Mouse (Mus musculus) thymus, adult 2 months (tissue): ENCODE data around the gene Kmt2e. TPM values are rescaled to one million over a fixed set of nuclear protein-coding genes. Genes with fewer than 3 reads are reported as not detected.

Experiments
- DNase-seq: peaks from one replicate; pipeline ENCODE4 v3.0.0; 2021
- H3K27ac ChIP-seq: fragments of 200-500 bp; 2 replicates; pipeline ENCODE4 v1.5.1; 2012; ENCODE audit warnings: low read length, control low read depth; ENCODE audit not compliant: control insufficient read depth, insufficient read depth
- H3K27me3 ChIP-seq: fragments of 200-500 bp; 2 replicates; pipeline ENCODE4 v1.6.1; 2012; ENCODE audit warnings: mild to moderate bottlenecking, low read length, moderate library complexity, mixed read lengths; ENCODE audit not compliant: control insufficient read depth, insufficient read depth
- H3K36me3 ChIP-seq: fragments of 200-500 bp; 2 replicates; pipeline ENCODE4 v1.6.1; 2012; ENCODE audit warnings: mild to moderate bottlenecking, low read length, moderate library complexity; ENCODE audit not compliant: control insufficient read depth, insufficient read depth
- H3K4me1 ChIP-seq: fragments of 200-500 bp; replicated peaks from 2 replicates; pipeline ENCODE4 v1.6.1; 2012; ENCODE audit warnings: low read length; ENCODE audit not compliant: control insufficient read depth, insufficient read depth
- H3K4me3 ChIP-seq: fragments of 200-500 bp; 2 replicates; pipeline ENCODE4 v1.5.1; 2012; ENCODE audit warnings: mild to moderate bottlenecking, low read length, control low read depth, moderate library complexity; ENCODE audit not compliant: control insufficient read depth, insufficient read depth
- CTCF ChIP-seq: fragments of 200-500 bp; IDR thresholded peaks from 2 replicates; pipeline ENCODE4 v1.5.1; 2012; ENCODE audit warnings: mild to moderate bottlenecking, control low read depth, low read length, moderate library complexity, borderline replicate concordance; ENCODE audit not compliant: control insufficient read depth, poor library complexity, insufficient read depth; ENCODE audit errors: extremely low read depth
- POLR2A ChIP-seq: fragments of 200-500 bp; IDR thresholded peaks from 2 replicates; pipeline ENCODE4 v1.6.1; 2012; ENCODE audit warnings: mild to moderate bottlenecking, low read length, control low read depth, moderate library complexity; ENCODE audit not compliant: control insufficient read depth, poor library complexity, insufficient read depth; ENCODE audit errors: extremely low read depth
- whole genome bisulfite sequencing: fragments of 180-500 bp; shearing (Covaris S2); methylation state at CpG from one replicate; pipeline ENCODE4 v1.1.7; 2018; 5-methylcytosine and 5-hydroxymethylcytosine counted together
- polyA plus RNA-seq: library from polyadenylated mRNA; depleted of rRNA; stranded (reverse); fragments of >200 nt; gene quantifications from 2 replicates; pipeline ENCODE4 v1.2.3, GENCODE M21; 2012

Gene Kmt2e
- polyA plus RNA-seq, 1 experiment, result 37.0 TPM

- no peak for DNase-seq
- no peaks in the 10 kb centered on the region for H3K4me1 ChIP-seq
- no peak overlapping the region for H3K4me3 ChIP-seq
- WGBS, result 99% methylated on average over 3 of the region's 3 CpGs
- H3K27ac ChIP-seq, result no peak overlapping the region
- no peak for TF ChIP-seq POLR2A
- TF ChIP-seq CTCF, result no peak
- no peaks in the 10 kb centered on the region for H3K27me3 ChIP-seq
- peaks cover 31% of the 10 kb centered on the region for H3K36me3 ChIP-seq
These were observed 71.3 kb downstream of the Kmt2e start for GRCm38 (mm10) chr5:23505578-23505977.

- 91% methylated on average over 4 of the region's 4 CpGs for WGBS
- no peak for DNase-seq
- H3K4me3 ChIP-seq, result no peak overlapping the region
- TF ChIP-seq POLR2A, result no peak
- no peak for TF ChIP-seq CTCF
- H3K27ac ChIP-seq, result no peak overlapping the region
- no peaks in the 10 kb centered on the region for H3K27me3 ChIP-seq
- peaks cover 14% of the 10 kb centered on the region for H3K36me3 ChIP-seq
- H3K4me1 ChIP-seq, result no peaks in the 10 kb centered on the region
These were observed 73.0 kb downstream of the Kmt2e start for GRCm38 (mm10) chr5:23507210-23507609.

GRCm38 (mm10) chr5:23508630-23509029, 74.4 kb downstream of the Kmt2e start:
- 92% methylated on average over 6 of the region's 6 CpGs for WGBS
- DNase-seq, result no peak
- TF ChIP-seq POLR2A (no peak), CTCF (no peak)
- Histone ChIP-seq H3K4me1 (no peaks in the 10 kb centered on the region), H3K27ac (no peak overlapping the region), H3K4me3 (no peak overlapping the region), H3K27me3 (no peaks in the 10 kb centered on the region), H3K36me3 (peaks cover 12% of the 10 kb centered on the region)

- DNase-seq, result no peak
- H3K36me3 ChIP-seq, result peaks cover 20% of the 10 kb centered on the region
- WGBS, result 97% methylated on average over 5 of the region's 5 CpGs
- no peak for TF ChIP-seq CTCF
- no peak for TF ChIP-seq POLR2A
- no peaks in the 10 kb centered on the region for H3K4me1 ChIP-seq
- no peak overlapping the region for H3K27ac ChIP-seq
- H3K4me3 ChIP-seq, result no peak overlapping the region
- no peaks in the 10 kb centered on the region for H3K27me3 ChIP-seq
These were observed 77.2 kb downstream of the Kmt2e start for GRCm38 (mm10) chr5:23511456-23511855.

- Histone ChIP-seq H3K36me3 (peaks cover 20% of the 10 kb centered on the region), H3K4me3 (no peak overlapping the region), H3K27me3 (no peaks in the 10 kb centered on the region), H3K4me1 (no peaks in the 10 kb centered on the region), H3K27ac (no peak overlapping the region)
- DNase-seq, result no peak
- 98% methylated on average over 7 of the region's 7 CpGs for WGBS
- TF ChIP-seq POLR2A, result no peak
- TF ChIP-seq CTCF, result no peak
These were observed 78.3 kb downstream of the Kmt2e start for GRCm38 (mm10) chr5:23512556-23512955.

GRCm38 (mm10) chr5:23513468-23513867, 79.2 kb downstream of the Kmt2e start:
- Histone ChIP-seq H3K4me1 (no peaks in the 10 kb centered on the region), H3K27me3 (no peaks in the 10 kb centered on the region), H3K27ac (no peak overlapping the region), H3K4me3 (no peak overlapping the region), H3K36me3 (peaks cover 25% of the 10 kb centered on the region)
- DNase-seq, result no peak
- WGBS, result 97% methylated on average over 13 of the region's 13 CpGs
- TF ChIP-seq CTCF, result no peak
- TF ChIP-seq POLR2A, result no peak

- TF ChIP-seq POLR2A, result no peak
- TF ChIP-seq CTCF, result no peak
- H3K36me3 ChIP-seq, result peaks cover 25% of the 10 kb centered on the region
- H3K4me3 ChIP-seq, result no peak overlapping the region
- WGBS, result 92% methylated on average over 10 of the region's 10 CpGs
- H3K4me1 ChIP-seq, result no peaks in the 10 kb centered on the region
- H3K27ac ChIP-seq, result no peak overlapping the region
- DNase-seq, result no peak
- H3K27me3 ChIP-seq, result no peaks in the 10 kb centered on the region
These were observed 80.8 kb downstream of the Kmt2e start for GRCm38 (mm10) chr5:23515038-23515437.

- no peaks in the 10 kb centered on the region for H3K27me3 ChIP-seq
- no peak for TF ChIP-seq POLR2A
- no peak for TF ChIP-seq CTCF
- no peak for DNase-seq
- H3K4me3 ChIP-seq, result no peak overlapping the region
- peaks cover 25% of the 10 kb centered on the region for H3K36me3 ChIP-seq
- peaks cover under 1% of the 10 kb centered on the region; the same call in 1 of the 2 replicates for H3K4me1 ChIP-seq
- WGBS, result 96% methylated on average over 3 of the region's 3 CpGs
- no peak overlapping the region for H3K27ac ChIP-seq
These were observed 82.7 kb downstream of the Kmt2e start for GRCm38 (mm10) chr5:23516962-23517361.
